Mouse (Mus musculus): ENCODE data around the gene Flt1.

GRCm38 (mm10) chr5:147564140-147564590 lies 161.6 kb downstream of the Flt1 start:
- TF ChIP-seq POLR2A (IDR thresholded peaks at IDR 0.05; ENCODE audit: borderline replicate concordance, extremely low read depth, low read depth, low read length) (no peak), CTCF (IDR thresholded peaks at IDR 0.05; ENCODE audit: insufficient read depth, low read length) (no peak)

All from lung, adult 2 months (tissue).